Mouse (Mus musculus) adipocyte (in vitro differentiated cells): ENCODE data around the gene Fcgr4.

ENCODE experiments used
- DNase-seq: peaks from one replicate; pipeline ENCODE4 v3.0.0-alpha.2; 2016; ENCODE audit warnings: low spot score

The Fcgr4 gene

GRCm38 (mm10) chr1:171011733-171012132 is 7.0 kb upstream of the Fcgr4 start:
- no peak for DNase-seq

DNA sequence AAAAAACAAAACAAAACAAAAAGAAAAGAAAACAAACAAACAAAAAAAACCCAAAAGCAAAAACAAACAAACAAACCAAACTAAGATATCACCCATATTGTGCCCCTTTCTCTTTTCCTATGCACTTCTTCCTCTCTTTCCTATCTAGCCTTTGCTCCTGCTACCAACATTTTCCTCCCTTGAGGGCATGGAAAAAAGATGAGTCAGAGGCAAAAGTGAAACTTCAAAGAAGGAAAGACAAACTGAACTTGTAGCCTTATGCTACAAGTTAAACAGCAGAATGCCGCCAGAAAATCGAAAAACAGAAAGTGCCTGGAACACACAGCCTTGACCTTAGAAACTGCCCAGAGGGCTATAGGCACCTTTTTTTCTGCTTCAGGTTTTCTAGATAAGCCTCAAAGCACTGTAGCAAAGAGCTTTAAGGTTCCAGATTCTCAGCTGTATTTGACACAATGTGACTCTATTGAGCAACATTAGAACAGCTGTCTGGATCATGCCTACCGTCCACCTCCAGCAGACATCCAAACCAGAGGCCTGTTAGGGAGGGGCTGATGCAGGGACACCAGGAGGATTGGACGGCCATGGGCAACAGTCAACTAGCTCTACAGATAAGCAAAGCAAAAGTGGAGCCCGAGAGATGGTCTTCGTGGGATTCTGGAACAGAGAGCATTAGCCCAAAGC is 1.9 kb upstream of the Fcgr4 start:
- peak; percentile 21 for DNase-seq

DNA sequence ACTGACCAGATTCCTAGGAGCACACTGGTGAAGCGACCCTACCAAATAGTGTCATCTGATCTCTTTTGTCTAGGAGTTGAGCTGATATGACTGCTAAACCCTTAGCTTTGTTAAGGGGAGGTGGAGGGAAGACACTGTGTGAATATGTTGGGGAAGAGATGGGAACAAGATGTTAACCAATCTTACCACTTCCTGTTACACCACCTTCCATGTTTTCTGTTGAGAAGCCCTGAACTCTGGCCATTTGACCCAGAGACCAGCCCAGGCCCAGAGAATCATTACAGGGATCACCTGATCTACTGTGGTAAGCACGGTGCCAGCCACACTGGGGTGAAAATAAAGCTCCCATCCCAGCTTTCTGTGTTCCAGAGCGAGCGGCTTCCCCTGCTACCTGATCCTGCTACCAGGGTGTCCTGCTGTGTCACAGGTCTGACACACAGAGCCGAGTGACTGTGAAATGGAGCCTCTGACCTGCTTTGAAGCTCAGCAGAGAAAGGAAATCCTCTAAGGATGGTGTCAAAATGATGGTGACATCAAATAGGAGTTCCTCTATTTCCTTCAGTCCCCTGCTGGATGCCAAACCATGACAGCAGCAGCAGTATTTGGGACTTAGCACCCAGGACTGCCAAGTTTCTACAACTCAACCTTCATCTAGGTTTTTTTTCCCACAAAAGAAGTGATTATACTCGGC is 1.1 kb upstream of the Fcgr4 start:
- peak; percentile 20 for DNase-seq

DNA sequence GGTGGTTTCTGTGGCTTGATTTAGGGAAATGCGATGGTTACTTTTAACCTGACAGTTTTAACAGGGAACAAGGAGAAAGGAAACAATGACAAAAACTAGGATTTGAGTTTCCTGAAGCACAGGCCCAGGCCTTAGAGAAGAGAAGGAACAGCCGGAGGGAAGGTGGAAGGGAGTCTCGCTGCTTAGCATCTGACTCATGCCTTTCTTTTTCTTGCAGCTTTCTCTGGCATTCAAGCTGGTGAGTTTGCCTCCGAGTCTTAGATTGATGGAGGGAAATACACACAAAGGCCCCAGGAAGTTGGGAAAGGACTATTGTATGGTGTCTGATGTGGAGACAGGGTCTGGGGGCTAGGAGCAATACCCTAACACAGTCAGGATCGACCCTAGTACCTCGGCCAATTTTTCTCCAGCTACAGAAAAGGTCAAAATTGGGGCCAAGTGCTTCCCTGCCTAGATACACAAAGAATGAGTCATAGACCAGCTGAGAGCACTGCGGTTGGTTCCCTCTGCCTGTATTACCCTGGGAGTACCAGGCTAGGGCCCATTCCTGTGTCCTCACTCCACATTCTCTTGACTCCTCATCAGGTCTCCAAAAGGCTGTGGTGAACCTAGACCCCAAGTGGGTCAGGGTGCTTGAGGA is 711 bp downstream of the Fcgr4 start:
- DNase-seq: peak; percentile 64

DNA sequence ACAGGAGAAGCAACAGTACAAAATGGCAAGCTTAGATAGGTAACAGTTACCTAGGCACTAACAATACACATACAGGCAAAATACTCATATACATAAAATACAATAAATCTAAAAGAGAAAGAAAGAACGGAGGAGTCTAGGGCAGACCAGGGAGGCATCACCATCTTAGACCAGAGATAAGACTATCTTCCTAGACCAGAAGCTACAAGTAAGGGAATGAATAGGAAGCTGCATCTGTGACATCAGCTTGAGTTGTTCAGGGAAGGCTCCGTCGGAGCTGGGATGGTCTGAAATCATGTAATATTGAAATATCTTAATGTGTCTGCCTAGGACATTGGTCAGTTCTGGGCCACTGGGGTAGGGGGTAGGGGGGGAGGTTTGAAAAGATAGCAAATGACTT is 13.0 kb downstream of the Fcgr4 start:
- no peak for DNase-seq

- no peak for DNase-seq
Measured at GRCm38 (mm10) chr1:171032691-171033090, 14.0 kb downstream of the Fcgr4 start.

DNA sequence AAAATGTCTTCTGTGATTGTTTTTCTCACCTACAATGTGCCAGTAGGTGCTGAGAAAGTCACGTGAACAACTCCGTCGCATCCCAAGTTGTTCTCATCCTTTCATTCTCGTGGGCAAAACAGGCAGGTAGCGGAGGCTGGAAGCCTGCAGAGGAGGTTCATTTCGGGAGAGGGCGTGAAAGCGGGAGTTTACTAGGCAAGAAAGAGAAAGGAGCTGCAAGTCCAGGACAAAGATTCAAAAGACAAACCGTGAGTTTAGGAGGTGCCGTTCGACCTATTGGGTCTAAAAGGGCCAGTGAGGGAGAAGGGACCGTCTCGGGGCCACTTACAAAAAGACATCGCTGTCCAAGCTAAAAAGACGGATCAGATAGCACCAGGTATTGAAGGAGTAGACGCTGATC is 14.5 kb downstream of the Fcgr4 start:
- no peak for DNase-seq

DNA sequence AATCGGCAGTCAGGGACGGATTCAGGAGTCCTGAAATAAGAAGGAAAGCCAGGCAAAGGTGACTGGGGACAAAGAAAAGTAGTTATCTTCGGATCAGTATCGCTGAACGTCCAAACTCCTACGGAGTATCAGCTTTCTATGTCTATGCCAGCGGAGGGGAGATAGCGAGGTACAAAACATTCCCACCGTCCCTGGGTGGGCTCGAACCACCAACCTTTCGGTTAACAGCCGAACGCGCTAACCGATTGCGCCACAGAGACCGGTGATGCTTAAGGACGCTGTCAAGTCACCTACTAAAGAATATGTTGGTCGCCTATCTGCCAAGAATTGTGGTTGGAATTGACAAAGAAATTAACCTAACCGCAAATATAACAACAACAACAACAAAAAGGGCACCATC is 15.0 kb downstream of the Fcgr4 start:
- DNase-seq: peak; percentile 67

DNA sequence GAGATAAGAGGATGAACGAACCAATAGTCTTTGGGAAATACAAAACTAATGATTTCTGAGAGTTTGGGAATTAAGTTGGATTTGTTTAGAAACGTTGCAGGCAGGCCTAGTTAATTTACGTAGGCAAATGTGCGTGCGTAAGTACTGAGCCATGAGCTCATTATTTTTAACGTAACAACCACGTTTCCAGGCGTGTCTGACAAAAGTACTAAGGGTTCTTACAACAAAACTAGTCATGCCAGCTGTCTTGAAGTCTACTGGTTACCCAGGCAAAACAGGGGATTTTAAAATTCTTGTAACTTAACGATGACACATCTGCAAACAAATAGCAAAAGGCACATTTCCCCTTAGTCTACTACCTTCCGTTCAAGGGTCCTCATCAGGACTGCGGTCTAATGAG is 15.5 kb downstream of the Fcgr4 start:
- DNase-seq: no peak

GRCm38 (mm10) chr1:171035611-171036010 is 16.9 kb downstream of the Fcgr4 start:
- DNase-seq: no peak

GRCm38 (mm10) chr1:171036550-171037324 is 18.0 kb downstream of the Fcgr4 start:
- peak; percentile 81 for DNase-seq

GRCm38 (mm10) chr1:171037861-171038721 is 19.4 kb downstream of the Fcgr4 start:
- DNase-seq: peak; percentile 84

DNA sequence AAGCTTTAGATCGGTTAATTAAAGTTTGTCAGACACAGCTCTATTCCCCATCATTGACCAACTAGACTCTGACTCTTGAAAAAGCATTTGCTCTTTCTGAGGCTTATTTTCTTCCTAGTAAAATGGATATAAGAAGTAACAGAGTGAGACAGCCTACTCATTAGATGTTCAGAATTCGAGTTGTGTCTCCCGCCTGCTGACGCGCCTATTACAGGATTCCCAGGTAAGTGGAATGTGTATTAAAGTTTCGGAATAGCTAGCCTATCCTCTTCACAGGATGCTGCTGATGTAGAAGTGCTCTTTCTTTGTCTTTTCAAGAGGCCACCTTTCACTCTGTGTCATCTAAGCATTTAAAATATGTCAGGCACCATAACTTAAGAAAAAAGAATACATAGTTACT is 20.4 kb downstream of the Fcgr4 start:
- peak; percentile 54 for DNase-seq

DNA sequence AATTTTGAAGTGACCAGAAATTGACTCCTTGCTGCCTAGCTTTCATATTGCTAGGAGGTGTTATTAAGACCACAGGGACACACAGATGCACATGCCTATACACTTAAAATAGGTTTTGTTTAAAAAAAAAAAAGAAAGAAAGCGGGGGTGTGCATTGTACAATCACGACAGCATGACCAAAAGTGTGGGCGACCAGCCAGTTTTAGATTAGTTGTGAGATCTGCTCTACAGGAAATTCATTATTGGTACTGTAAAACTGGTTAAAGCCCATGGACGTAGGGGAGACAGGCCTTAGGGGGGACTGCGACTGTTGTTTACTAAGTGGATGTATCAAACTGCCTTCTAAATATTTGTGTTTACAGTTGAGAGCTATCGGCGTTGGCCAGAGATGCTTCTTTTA is 21.2 kb downstream of the Fcgr4 start:
- DNase-seq: no peak

DNA sequence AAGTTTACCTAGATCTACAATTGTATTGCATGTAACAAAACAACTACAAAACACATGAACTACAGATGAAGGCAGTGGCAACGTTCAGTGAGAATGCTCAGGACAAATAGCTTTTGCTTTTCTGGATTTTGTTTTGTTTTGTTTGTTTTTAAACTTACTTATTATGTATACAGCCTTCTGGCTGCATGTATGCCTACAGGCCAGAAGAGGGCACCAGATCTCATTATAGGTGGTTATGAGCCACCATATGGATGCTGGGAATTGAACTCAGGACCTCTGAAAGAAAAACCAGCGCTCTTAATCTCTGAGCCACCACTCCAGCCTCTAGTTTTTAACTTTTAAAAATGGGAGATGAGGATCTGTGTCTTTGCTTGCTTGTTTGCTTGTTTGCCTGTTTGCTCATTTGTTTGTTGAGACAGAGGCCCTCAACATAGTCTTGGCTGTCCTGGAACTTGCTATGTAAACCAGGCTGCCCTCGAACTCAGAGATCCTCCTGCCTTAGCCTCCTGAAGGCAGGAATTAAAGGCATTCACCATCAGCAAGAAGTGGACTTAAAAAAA is 25.0 kb downstream of the Fcgr4 start:
- DNase-seq: peak; percentile 46

GRCm38 (mm10) chr1:171044365-171045078 is 25.8 kb downstream of the Fcgr4 start:
- peak; percentile 92 for DNase-seq

DNA sequence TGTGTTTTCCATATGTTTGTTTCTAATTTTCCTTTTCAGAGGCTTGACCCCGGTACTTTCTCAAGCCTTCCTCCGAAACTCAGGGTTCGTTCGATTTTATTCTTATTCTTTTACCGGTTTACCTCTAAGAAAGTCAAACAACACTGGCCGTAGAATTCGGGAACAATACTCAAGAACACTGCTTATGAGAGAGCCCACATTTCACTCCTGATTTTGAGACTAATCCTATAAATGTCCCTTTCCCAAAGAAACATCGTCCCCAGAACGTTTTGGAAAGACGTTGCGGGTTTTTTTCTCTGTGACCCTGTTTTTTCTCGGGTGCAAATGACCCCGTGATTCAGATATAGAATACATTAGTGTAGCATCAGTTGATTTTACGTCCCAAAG is 26.4 kb downstream of the Fcgr4 start:
- DNase-seq: peak; percentile 51

- DNase-seq: no peak
Measured at GRCm38 (mm10) chr1:171046501-171046900, 27.8 kb downstream of the Fcgr4 start.

DNA sequence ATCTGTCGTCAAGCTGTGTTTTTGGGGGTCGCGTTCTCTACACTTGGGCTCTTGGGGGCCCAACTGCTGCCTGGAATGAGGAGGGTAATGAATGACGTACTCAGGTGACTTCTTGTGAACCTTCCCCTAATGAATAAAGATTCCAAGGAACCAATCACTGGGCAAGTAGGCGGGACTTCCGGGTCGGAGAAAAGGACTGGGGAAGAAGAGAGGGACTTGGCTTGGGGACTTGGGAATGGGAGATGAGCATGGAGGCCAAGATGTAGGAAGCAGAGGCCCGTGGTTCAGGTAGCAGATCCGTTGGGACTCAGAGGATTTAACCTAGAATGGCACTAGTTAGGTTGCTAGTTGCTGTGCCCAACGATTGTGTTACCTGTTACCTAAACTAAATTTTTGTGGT is 30.5 kb downstream of the Fcgr4 start:
- DNase-seq: no peak

- no peak for DNase-seq
Measured at GRCm38 (mm10) chr1:171050774-171051173, 32.1 kb downstream of the Fcgr4 start.

DNA sequence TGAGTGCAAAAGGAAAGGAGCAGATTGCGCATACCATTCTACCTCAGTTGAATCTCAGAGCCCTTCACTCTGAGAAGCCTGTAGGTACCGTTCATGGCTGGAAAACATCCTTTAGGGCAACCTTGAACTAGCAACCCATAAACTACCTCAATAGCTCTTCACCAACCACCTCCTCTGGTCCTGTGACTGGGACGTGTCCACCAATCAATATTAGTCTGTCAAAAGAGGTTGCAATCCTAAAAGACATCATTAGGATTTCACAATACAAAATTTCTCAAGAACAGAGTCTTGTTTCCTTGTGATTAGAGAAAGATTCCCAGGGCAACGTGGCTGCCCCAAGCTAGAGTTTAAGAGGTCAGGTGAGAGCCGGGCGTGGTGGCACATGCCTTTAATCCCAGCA is 34.6 kb downstream of the Fcgr4 start:
- DNase-seq: no peak
